Mouse (Mus musculus) urinary bladder, postnatal 25 days (tissue): ENCODE measurements around the gene Fads1.
"Not testable (repeated sequence)": the region's sequence is repeated elsewhere in the genome, so short reads cannot be mapped to it uniquely, and the experiment has no call there.

Experiments
- DNase-seq: peaks from one replicate; pipeline ENCODE4 v3.0.0; 2022; ENCODE audit warnings: low spot score

The Fads1 gene

DNA sequence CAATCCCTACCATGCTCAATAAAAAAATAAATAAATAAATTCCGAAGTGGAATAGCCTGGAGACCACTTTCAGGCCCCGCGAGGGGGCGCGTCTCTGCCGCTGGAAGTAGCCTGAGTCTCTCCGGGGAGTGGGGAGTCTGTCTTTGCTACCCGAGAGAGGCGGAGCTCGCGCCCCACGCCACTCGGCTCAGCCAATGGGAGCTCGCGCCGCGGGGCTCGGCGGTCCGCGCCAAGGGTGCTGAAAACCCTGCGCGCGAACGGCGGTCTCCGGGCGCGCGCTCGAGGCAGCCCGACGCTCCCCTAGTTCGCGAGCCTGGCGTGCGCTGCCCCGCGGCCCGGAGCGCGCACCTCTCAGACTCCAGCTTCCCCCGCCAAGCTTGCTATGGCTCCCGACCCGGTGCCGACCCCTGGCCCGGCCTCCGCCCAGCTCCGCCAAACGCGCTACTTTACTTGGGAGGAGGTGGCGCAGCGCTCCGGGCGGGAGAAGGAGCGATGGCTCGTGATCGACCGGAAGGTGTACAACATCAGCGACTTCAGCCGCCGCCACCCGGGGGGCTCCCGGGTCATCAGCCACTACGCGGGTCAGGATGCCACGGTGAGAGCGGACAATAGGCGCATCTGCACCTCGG, at the start of gene Fads1:
Gene Fads1 (plus strand): TSS at position 219 of the 629 bp plus-strand sequence.
- DNase-seq, result peak; percentile 86

DNA sequence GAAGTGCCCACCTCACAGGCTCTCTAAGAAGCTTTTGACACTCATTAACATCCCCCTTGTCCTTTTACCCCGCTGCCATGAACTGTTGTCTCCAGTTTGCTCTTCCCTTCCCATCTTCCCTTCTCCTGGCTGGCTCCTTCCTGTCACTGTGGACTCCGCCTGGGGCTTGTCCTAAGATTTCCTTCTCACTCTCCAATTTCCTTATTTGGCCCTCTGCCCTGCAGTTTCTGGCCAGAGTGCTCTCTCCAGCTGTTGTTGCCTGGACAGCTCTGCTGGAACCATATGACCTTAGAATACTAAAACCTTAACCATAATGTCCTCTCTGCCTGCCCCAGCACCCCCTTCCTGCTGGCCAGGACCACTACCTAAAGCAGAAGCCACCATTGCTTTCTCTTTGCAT, 48.0 kb upstream of the Fads1 start:
- peak; percentile 48 for DNase-seq

DNA sequence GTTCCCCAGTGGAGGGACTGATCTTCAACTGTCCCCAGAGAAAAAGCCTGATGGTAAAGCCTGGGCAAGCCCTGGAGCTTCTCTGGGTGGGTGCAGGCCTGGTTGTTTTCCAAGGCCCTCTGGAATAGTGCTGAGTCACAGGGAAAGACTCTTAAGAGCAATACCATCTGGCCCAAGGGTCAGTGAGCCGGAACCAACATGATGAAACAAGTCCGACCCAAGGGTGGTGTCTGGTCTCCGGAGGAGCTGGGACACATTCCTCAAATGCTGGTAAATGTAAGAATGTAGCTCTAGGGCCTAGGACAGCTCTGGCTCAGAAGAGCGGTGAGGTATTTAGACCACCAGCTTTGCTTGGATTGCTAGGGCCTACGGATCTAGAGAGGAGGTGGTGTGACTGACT, 45.3 kb upstream of the Fads1 start:
- DNase-seq, result peak; percentile 43

DNA sequence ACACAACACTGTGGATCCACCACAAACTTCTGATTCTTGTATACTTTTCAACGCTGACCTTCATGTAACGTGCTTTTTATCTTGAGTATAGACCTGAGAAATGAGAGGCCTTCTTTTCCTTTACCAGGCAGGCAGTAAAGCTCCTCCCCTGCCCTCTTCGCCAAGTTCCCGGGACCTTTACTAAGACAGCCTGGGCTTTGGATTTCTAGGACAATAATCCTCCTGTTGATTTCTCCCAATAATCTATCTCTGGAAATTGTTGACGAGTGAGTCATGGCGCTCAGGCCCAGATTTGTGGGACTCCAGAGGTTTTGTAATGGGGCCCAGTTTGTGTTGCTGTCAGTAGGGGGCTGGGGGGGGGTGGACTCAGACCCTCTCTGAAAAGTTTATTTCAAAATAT, 43.0 kb upstream of the Fads1 start:
- DNase-seq, result no peak

DNA sequence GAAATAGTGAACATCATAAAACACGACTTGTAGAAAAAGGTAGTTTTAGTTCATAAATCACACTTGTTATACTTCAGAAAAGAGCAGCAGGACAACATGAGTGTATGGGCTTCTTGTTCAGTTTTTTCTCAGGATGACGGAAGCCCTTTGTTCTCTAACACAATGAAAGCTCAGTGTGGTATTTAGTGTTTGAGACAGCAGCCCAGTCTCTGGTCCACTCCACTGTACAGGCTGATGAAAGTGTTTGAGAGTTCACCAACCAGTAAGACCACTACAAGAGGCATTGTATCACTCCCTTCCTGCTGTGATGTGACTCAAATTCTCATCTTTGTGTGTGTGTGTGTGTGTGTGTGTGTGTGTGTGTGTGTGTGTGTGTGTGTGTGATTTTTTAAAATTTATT, 39.0 kb upstream of the Fads1 start:
- DNase-seq, result no peak

DNA sequence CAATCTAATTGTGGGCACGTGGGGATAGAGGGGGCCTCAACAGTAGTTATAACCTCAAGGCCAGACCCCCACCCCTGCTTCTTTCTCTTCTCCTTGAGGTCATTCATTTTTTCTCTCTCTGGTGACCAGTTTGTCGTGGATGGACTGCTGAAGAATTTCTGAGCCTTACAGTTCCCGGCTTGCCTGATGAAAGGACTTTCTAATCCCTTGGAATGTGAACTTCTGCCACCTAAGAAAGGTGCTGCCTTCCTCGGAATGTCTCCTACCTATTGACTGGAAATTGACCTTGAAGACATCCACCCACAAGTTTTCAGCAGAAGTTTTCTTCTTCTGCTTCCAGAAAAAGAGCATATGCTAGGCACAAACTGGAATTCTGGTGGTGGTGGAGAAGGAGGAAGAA, 38.2 kb upstream of the Fads1 start:
- DNase-seq, result no peak

DNA sequence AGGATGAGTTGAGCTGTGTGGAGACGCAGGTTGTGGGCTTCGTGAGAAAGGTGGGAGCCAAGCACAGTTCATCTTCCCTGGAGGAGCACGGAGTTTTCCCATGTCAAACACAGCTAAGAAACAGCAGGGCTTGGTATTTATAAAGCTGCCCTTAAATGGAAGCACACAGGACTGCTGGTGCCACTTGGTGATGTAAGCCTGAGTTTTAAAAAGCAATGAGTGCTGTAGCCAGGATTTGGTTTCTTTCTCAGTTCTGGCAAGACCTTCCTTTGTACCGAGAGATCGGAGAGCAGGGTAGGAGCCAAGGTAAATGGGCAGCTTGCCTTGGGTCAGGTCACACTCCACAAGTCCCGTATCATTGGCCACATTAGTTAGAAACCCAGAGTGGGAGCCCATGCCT, 34.1 kb upstream of the Fads1 start:
- no peak for DNase-seq

DNA sequence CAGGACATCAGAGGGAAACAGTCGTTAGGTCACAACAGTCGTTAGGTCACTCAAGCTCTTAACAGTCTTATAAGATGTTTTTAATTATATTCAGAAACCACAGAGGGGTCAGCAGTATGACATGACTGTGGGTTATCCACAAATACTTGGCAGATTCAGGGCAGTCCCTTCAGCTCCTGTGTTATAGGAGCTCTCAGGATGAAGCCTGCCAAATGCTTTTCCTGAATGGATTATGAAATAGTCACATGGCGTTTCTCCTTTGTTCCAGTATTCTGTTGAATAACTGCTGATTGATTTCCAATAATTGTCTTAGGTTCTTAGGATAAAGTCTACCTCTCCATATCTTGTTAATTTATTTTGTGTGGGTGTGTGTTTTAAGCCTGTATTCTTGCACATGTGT, 33.5 kb upstream of the Fads1 start:
- no peak for DNase-seq

DNA sequence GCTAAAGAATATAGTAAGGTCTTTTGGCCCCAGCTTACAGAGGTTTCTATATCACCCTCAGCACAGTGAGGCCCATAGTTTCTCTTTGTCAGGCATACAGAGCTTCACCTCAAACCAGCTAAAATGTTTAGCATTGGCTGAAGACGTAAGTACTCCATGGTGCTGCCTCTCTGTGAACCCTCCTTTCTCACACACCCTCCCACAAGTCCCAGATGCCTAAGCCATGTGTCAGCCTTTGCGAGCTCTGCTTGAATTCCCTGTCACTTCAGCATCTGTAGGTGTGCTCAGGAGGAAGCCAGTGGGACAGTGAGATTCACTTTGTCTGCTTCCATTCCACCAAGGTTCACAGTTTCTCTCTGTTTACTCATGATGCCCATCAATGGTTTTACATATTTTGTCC, 25.0 kb upstream of the Fads1 start:
- DNase-seq, result no peak

DNA sequence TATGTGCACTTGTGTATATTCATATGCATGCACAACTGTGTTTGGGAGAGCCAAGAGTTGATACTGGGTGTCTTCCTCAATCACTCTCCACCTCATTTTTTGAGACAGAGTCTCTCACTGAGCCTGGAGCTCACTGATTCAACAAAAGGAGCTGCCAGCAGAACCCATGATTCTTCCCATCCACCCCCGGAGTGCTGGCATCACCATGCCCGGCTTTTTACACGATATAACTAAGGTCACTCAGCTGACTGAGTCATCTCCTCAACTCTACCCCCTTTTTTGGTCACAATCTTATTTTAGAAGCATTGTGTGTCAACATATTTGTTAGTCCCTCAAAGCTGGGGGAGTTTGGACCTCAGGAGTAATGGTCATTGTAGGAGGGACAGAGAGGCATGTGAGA, 18.8 kb upstream of the Fads1 start:
- DNase-seq, result no peak

DNA sequence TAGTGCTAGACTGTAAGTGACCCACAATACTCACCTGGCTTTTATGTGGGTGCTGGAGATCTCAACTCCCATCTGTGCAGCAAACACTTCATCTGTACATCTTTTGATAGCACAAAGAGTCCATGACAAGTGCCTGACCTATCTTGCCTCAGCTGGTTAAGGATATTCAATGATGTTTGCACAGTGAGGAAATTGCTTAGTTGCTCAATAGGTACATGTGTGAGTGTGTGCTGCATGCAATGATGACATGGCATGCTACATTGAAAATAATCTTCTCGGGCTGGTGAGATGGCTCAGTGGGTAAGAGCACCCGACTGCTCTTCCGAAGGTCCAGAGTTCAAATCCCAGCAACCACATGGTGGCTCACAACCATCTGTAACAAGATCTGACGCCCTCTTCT, 16.8 kb upstream of the Fads1 start:
- not testable (repeated sequence) for DNase-seq

DNA sequence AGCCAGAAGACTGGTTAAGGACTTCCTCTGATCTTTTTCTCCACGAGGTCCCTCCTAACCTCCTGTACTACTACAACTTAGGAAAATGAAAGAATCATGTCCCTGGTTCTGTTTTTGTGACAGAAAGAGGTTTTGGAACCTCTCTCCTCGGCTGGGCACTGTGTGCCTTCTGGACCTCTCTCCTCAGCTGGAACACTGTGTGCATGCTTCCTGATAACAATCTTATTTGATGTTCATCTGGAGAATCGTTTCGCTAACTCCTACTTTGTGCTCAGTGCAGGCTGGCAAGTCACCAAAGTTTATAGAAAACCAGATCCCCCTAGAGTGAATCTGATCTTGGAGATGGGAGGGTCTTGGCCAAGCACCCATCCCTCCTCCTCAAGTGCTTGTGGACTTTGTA, 15.6 kb upstream of the Fads1 start:
- no peak for DNase-seq

DNA sequence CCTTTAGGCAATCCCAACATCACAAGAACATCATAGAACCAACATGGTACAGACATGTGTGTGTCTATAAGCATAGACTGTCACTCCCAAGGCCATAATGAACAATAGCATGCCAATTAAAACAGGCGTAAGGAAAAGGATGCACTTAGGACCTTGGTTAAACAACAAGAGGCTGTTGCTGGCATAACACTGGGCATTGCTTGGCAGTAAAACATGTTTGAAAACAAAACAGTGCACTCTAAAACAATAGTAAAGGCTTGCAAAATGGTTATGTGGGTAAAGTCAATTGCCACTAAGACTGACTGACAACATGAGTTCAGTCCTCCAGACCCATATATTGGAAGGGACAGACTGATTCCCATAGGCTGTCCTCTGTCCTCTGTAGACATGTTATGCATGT, 14.7 kb upstream of the Fads1 start:
- DNase-seq, result no peak

DNA sequence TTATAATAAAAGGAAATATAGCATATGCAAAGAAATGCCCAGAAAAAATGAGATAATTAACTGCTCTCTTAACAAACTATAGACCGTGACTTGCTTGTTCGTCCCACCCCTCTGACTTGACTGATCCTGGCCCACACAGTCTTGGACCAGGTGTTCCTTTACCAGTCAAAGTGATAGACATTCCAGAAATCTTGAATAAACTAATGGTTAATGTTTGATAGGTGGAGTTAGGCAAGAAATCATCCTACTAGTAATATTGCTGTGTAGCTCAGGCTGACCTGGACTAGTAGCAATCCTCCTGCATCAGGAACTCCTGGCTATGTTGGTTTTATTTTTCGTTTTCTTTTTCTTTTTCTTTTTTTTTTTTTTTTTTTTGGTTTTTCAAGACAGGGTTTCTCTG, 14.2 kb upstream of the Fads1 start:
- no peak for DNase-seq

DNA sequence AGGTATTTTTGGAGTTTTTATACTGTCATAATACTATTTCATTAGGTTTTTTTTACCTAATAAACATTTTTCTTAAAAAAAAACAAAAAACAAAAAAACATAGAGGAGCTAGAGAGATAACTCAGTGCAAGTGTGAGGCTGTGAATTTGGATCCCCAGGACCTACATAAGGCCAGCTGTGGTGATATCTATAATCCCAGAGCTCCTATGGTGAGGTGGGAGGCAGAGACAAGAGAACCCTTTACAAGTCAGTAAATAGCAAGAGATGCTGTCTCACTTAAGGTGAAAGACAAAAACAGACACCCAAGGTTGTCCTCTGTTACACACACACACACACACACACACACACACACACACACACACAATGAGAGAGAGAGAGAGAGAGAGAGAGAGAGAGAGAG, 13.5 kb upstream of the Fads1 start:
- DNase-seq, result no peak

DNA sequence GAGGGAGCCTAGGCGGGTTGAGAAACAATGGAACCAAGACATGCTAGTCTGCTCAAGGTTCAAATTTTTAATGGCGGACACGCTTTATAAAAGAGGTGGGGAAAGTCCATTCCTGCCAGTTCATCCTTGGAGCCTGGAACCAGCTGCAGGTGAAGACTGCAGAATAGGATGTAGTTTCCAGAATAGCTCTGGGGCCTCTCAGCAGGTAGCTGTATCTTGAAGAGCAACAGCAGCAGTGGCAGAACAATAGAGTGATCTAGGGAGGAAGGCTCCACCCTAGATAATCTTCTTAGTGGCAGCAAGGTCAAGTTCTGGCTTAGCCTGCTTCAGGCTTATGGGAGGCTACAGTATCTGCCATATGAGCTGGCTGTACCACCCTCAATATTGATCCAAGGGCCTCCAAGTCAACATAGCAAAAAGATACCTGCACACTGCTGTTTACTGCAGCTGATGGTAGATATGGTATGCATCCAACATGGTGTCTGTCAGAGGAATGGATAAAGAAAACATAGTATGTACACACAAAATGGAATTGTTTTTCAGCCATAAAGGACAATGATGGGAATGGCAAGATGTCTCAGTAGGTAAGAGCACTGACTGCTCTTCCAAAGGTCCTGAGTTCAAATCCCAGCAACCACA, 12.9 kb upstream of the Fads1 start:
- DNase-seq, result not testable (repeated sequence)

DNA sequence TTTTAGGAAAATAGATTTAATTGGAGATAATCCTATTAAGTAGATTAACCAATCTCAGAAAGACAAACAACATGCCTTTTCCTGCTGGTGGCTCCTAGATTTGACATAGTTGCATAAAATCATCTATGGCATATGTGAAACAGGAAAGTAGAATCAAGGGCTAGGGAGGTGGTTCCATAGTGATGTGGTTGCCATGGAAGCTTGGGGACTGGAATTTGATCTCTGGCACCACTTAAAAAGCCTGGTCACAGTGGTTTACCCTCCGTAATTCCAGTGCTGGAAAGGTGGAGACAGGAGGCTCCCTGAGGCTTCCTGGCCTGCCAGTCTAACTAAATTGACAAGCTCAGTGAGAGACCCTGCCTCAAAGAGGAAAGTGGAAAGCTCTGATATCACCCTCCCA, 12.2 kb upstream of the Fads1 start:
- no peak for DNase-seq

DNA sequence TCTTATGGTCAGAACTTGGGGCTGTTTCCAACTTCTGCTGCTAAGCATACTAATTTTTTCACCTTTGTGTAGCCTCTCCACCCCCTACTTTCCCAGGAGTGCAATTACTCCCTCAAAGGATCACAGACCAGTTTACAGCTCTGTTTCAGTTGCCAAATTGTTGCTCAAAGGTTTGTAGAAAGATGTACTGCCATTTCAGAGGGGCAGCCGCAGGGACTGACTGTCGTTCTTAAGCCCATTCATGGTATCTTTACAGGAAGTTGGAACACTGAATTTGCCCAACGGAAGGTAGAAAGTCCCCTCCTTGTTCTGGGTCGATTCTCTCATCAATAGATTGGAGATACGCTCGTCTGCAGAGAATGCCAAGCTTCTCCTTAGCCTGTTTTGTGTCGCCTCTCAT, 11.3 kb upstream of the Fads1 start:
- no peak for DNase-seq

DNA sequence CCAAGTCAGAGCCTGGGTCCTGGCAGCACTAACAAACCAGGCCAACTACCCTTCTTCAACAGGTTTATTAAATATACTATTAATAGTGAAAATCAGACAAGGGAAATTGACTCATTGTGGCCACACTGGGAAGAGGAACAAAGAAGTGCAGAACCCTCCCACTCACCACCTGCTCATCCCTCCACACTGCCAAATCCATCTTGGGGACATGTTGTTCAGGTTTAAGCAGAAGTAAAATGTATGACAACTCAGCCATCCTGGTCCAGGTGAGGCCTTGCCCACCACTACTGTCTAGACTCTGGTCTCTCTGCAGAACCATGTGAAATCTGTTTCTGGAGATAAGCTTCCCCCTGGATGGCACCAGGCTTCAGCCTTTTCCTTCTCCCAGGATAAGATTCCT, 10.8 kb upstream of the Fads1 start:
- no peak for DNase-seq

DNA sequence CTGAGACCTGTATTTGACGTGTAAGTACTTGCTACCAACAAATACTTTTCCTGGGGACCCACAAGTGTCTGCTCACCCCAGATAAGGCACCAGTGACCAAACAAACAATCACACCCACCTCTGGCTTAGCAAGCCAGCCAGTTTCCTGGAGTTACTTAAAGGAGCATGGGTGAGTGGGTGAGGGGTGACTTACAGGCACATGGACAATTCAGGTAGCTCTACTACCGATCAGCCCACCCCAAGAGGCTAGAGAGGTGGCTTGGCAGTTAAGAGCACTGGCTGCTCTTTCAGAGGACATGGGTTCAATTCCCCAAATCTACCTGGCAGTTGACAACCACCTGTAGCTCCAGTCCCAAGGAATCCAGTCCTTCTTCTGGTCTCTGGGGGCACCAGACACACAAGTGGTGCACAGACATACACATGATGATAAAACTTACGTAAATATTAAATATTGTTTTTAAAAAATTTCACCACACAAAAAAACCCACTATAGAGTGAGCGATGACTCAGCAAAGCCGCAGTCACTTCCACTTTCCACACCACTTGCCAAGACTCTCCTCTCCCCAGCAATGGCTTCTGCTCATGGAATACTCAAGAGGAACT, 9.5 kb upstream of the Fads1 start:
- no peak for DNase-seq

DNA sequence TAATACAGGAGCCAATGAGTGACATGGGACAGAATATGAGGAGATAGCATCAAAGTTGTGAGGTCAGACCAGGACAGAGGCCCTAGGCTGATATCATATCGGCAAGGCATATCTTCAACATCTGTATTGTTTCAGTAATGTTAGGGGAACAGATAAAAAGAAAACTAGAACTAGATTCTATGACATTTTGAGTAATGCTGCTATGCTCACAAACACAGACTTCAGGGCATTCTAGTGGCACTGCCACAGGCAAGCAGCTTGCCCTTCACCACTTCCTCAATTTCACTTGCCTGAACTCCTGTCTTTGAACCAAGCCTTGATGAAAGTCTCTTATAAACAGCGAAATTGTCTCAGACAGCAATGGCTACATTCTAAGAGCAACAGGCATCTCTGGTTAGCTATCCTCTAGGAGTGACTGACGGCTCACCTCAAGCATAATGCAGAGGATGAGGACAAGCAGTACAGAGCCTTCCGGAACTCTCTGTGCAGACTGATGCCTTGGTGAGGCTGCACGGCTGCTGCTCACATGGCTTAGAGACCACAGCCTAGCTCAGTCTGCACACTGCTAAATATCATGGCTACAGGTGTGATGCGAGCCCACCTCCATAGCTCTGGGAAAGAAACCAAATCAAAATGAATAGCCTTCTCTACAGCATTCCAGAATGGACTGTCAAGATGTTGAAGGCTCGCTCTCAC, 8.7 kb upstream of the Fads1 start:
- no peak for DNase-seq

DNA sequence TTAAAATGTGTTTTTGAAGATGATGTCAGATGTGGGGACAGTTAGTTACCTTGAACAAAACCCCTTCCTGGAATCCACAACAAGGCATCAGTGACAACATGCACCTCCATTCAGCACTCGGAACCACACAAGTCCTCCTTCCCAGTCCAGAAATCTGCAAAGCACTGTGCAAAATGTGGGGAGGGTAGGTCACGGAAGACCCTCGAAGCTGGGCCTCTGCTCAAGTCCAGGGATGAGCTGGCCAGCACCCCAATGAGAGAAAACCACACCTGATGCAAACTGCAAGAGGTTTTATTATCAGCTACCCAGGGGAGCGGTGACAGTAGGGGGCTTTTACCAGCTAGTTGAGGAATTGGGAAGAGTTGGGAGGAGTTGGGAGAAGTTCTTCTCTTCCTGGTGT, 7.7 kb upstream of the Fads1 start:
- no peak for DNase-seq

DNA sequence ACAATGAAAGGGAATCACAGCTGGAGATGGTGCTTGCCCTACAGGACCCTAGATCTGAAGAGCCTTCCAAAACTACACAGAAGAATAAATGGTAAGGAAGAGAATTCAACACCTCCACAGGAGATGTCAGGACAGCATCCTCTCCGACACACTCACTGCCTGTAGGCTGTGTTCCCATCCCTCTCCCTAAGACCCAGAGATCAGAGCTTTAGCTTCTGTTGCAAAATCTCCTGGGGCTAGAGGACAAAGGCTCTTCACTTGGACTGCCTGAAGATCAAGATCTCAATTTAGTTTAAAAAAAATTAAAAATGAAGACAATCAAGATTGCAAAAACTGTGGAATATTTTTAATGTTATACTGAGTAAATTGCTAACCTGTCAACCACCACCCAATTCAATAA, 6.2 kb upstream of the Fads1 start:
- DNase-seq, result no peak
